Mouse (Mus musculus) limb, embryonic 14.5 days (tissue): ENCODE results near the gene Ces2b. TPM values are rescaled to one million over a fixed set of nuclear protein-coding genes. Genes with fewer than 3 reads are reported as not detected.

Experiments used
- polyA plus RNA-seq, 2 experiments: library from polyadenylated mRNA; depleted of rRNA in 1 of 2; stranded (reverse) in 1 of 2; unstranded in 1 of 2; fragments of >200 nt; fragmentation: Nextera tagmentation in 1 of 2; extraction: Ambion mirVana in 1 of 2; gene quantifications; 2 replicates each; pipeline versions ENCODE4 v1.2.1 to v1.2.3; 2012 to 2014

The Ces2b gene
- polyA plus RNA-seq, 2 experiments: 0.14 to 0.15 TPM

Other genes with a start within 250 kb of the Ces2b start
- gene Pdp2, start 240.1 kb upstream of the Ces2b start, polyA plus RNA-seq (2012; rRNA removed): 4.9 and 5.0 TPM in 2 replicates
- 9.3 and 9.7 TPM in 2 replicates for gene Pdp2, start 240.1 kb upstream of the Ces2b start, polyA plus RNA-seq (2014; fragmentation: Nextera tagmentation; extraction: Ambion mirVana)
- gene Cdh16, start 207.2 kb upstream of the Ces2b start, polyA plus RNA-seq (2012; rRNA removed): 0.29 and 0.62 TPM in 2 replicates
- 0.75 and 0.98 TPM in 2 replicates for gene Cdh16, start 207.2 kb upstream of the Ces2b start, polyA plus RNA-seq (2014; fragmentation: Nextera tagmentation; extraction: Ambion mirVana)
- 21.4 and 22.5 TPM in 2 replicates for gene Rrad, start 200.2 kb upstream of the Ces2b start, polyA plus RNA-seq (2012; rRNA removed)
- 27.3 and 32.4 TPM in 2 replicates for gene Rrad, start 200.2 kb upstream of the Ces2b start, polyA plus RNA-seq (2014; fragmentation: Nextera tagmentation; extraction: Ambion mirVana)
- 71.1 and 91.9 TPM in 2 replicates for gene Ciao2b, start 189.6 kb upstream of the Ces2b start, polyA plus RNA-seq (2012; rRNA removed)
- gene Ciao2b, start 189.6 kb upstream of the Ces2b start, polyA plus RNA-seq (2014; fragmentation: Nextera tagmentation; extraction: Ambion mirVana): 78.4 and 81.9 TPM in 2 replicates
- gene Ces2a, start 97.6 kb upstream of the Ces2b start, polyA plus RNA-seq (2012; rRNA removed): 0.03 and 0.20 TPM in 2 replicates
- gene Ces2a, start 97.6 kb upstream of the Ces2b start, polyA plus RNA-seq (2014; fragmentation: Nextera tagmentation; extraction: Ambion mirVana): not detected in 2 replicates
- 0.03 TPM in 1 of 2 replicates, not detected in the other for gene Ces2c, start 15.5 kb downstream of the Ces2b start, polyA plus RNA-seq (2012; rRNA removed)
- not detected in 2 replicates for gene Ces2c, start 15.5 kb downstream of the Ces2b start, polyA plus RNA-seq (2014; fragmentation: Nextera tagmentation; extraction: Ambion mirVana)
- 0.25 and 0.26 TPM in 2 replicates for gene Ces2e, start 94.7 kb downstream of the Ces2b start, polyA plus RNA-seq (2012; rRNA removed)
- 0.10 and 0.22 TPM in 2 replicates for gene Ces2e, start 94.7 kb downstream of the Ces2b start, polyA plus RNA-seq (2014; fragmentation: Nextera tagmentation; extraction: Ambion mirVana)
- 0.26 and 0.29 TPM in 2 replicates for gene Ces2f, start 115.8 kb downstream of the Ces2b start, polyA plus RNA-seq (2012; rRNA removed)
- gene Ces2f, start 115.8 kb downstream of the Ces2b start, polyA plus RNA-seq (2014; fragmentation: Nextera tagmentation; extraction: Ambion mirVana): 0.14 and 0.39 TPM in 2 replicates
- gene Ces2g, start 130.1 kb downstream of the Ces2b start, polyA plus RNA-seq (2012; rRNA removed): 1.4 and 1.9 TPM in 2 replicates
- gene Ces2g, start 130.1 kb downstream of the Ces2b start, polyA plus RNA-seq (2014; fragmentation: Nextera tagmentation; extraction: Ambion mirVana): 1.2 and 3.5 TPM in 2 replicates
- not detected in 2 replicates for gene Ces2h, start 169.3 kb downstream of the Ces2b start, polyA plus RNA-seq (2012; rRNA removed)
- not detected in 2 replicates for gene Ces2h, start 169.3 kb downstream of the Ces2b start, polyA plus RNA-seq (2014; fragmentation: Nextera tagmentation; extraction: Ambion mirVana)
- gene Ces3a, start 217.0 kb downstream of the Ces2b start, polyA plus RNA-seq (2012; rRNA removed): not detected in 2 replicates
- gene Ces3a, start 217.0 kb downstream of the Ces2b start, polyA plus RNA-seq (2014; fragmentation: Nextera tagmentation; extraction: Ambion mirVana): not detected in 2 replicates